Mouse (Mus musculus) lung, postnatal 0 days (tissue): ENCODE results near the gene Zfpm1. TPM values are rescaled to one million over a fixed set of nuclear protein-coding genes. Genes with fewer than 3 reads are reported as not detected.
A peak's percentile ranks its signal among the peaks of the same experiment; 100 is the strongest.

Experiments used
- ATAC-seq: fragments of 200-750 bp; cut with Nextera tagmentation; 2 replicates; pipeline ENCODE4 v1.8.0; 2017; ENCODE audit warnings: moderate library complexity
- DNase-seq: peaks from one replicate; pipeline ENCODE4 v3.0.0-alpha.2; 2016; ENCODE audit warnings: low spot score
- H3K27ac ChIP-seq: fragments of 300-500 bp; sonication (generic); 2 replicates; pipeline ENCODE4 v1.5.1; 2014; ENCODE audit warnings: antibody characterized with exemption, mild to moderate bottlenecking, low read length, mixed read lengths
- H3K27me3 ChIP-seq: fragments of 300-500 bp; sonication (generic); replicated peaks from 2 replicates; pipeline ENCODE4 v1.6.1; 2014; ENCODE audit warnings: low read length, mixed read lengths; ENCODE audit not compliant: insufficient read depth
- H3K36me3 ChIP-seq: fragments of 300-500 bp; sonication (generic); 2 replicates; pipeline ENCODE4 v1.6.1; 2014; ENCODE audit warnings: low read length, mixed read lengths; ENCODE audit not compliant: insufficient read depth
- H3K4me1 ChIP-seq: fragments of 300-500 bp; sonication (generic); 2 replicates; pipeline ENCODE4 v1.6.1; 2014; ENCODE audit warnings: antibody characterized with exemption, low read depth, low read length, mixed read lengths; ENCODE audit not compliant: insufficient read depth
- H3K4me2 ChIP-seq: fragments of 300-500 bp; sonication (generic); replicated peaks from 2 replicates; pipeline ENCODE4 v1.6.1; 2014; ENCODE audit warnings: low read depth, mild to moderate bottlenecking, low read length, moderate library complexity, mixed read lengths
- H3K4me3 ChIP-seq: fragments of 300-500 bp; sonication (generic); 2 replicates; pipeline ENCODE4 v1.5.1; 2014; ENCODE audit warnings: low read depth, low read length
- H3K9ac ChIP-seq: fragments of 300-500 bp; sonication (generic); replicated peaks from 2 replicates; pipeline ENCODE4 v1.6.1; 2014; ENCODE audit warnings: low read depth, mild to moderate bottlenecking
- H3K9me3 ChIP-seq: fragments of 300-500 bp; sonication (generic); 2 replicates; pipeline ENCODE4 v1.6.1; 2016; ENCODE audit warnings: low read length, mixed read lengths
- CTCF ChIP-seq: IDR thresholded peaks from 2 replicates; pipeline ENCODE4 v1.5.1; 2016; ENCODE audit warnings: antibody characterized with exemption, mild to moderate bottlenecking
- EP300 ChIP-seq: IDR thresholded peaks from 2 replicates; pipeline ENCODE4 v1.6.1; 2016; ENCODE audit warnings: antibody characterized with exemption, mild to moderate bottlenecking, control low read depth
- WGBS: fragments of 180-500 bp; shearing (Covaris S2); extraction: QIAGEN DNeasy Blood & Tissue Kit; methylation state at CpG from one replicate; pipeline ENCODE4 v1.1.7; 2014; 5-methylcytosine and 5-hydroxymethylcytosine counted together
- polyA plus RNA-seq: library from polyadenylated mRNA; unstranded; fragments of >200 nt; fragmentation: Nextera tagmentation; extraction: Ambion mirVana; gene quantifications from 2 replicates; pipeline ENCODE4 v1.2.1, GENCODE M21; 2015

Zfpm1 gene
- polyA plus RNA-seq, 1 experiment from 2014 or later = 1.7 TPM

DNA sequence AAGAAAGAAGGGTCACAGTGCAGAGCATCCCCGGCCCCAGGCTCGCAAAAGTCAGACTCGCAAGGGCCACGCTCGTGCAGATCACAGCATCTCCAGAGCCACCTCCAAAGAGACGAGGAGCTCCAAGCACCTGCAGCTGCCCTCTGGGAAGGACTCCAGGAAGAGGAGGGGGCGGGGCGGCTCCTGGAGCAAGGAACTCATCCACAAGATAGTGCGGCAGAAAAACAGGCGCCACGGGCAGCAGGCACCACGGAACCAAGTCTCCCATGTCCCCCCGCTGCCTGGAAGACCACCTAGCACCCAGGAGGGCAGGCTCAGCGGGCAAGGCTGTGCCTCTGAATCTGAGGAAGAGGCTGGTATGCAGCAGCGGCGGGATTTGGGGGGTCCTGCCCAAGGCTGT, 19.1 kb upstream of the Zfpm1 start:
- no peak for ATAC-seq
- Histone ChIP-seq H3K4me1 (no peaks in the 10 kb centered on the region), H3K36me3 (no peaks in the 10 kb centered on the region), H3K27me3 (no peaks in the 10 kb centered on the region), H3K9me3 (no peaks in the 10 kb centered on the region), H3K27ac (no peak overlapping the region), H3K9ac (no peak overlapping the region), H3K4me3 (no peak overlapping the region), H3K4me2 (no peak overlapping the region)
- WGBS = 70% methylated on average over 16 of the region's 16 CpGs
- DNase-seq = no peak
- no peak for TF ChIP-seq EP300
- no peak for TF ChIP-seq CTCF

DNA sequence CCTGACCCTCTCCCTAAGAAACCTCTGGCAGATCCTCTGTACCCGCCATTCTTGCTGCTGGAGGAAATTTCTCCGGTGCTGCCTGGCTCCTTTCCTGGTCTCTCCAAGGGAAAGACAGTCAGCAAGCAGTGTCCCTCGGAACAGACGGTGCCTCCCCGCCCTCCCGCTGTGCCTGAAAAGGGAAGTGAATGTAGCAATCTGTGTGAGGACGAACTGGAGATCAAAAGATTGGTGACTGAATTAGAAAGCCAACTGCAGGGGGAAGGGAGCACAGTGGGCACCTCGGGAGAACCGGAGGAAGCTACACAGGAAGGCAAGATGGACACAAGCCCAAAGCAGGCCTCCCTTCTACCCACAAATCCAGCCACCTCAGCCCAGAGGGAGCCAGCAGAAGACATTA, 17.7 kb upstream of the Zfpm1 start:
- 31% methylated on average over 9 of the region's 9 CpGs for WGBS
- TF ChIP-seq CTCF (no peak), EP300 (no peak)
- ATAC-seq (no peak), DNase-seq (no peak)
- H3K4me3 ChIP-seq = no peak overlapping the region
- H3K27me3 ChIP-seq = no peaks in the 10 kb centered on the region
- H3K9ac ChIP-seq = no peak overlapping the region
- H3K27ac ChIP-seq = no peak overlapping the region
- H3K36me3 ChIP-seq = no peaks in the 10 kb centered on the region
- H3K9me3 ChIP-seq = no peaks in the 10 kb centered on the region
- H3K4me1 ChIP-seq = no peaks in the 10 kb centered on the region
- H3K4me2 ChIP-seq = no peak overlapping the region

DNA sequence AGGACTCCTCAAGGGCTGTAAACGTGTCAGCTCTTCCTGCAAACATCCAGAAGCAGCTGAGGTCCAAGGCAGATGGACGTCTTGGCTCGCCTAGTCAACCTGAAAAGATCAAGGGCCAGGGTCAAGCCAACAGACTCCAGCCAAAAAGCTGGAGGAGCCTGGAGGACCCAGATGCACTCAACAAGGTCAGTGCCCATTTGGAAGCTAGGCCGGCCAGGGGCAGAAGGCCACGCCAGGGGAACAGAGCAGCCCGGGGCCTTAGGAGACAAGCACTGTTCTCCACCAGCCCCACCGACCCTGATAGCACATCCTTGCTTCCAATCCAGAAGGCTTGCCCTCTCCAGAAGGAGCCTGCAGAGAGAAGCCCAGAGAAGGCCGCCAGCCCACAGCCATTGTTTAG, 16.4 kb upstream of the Zfpm1 start:
- Histone ChIP-seq H3K9me3 (no peaks in the 10 kb centered on the region), H3K27ac (no peak overlapping the region), H3K4me1 (no peaks in the 10 kb centered on the region), H3K4me2 (no peak overlapping the region), H3K36me3 (no peaks in the 10 kb centered on the region), H3K27me3 (0 out of 2 replicates have a peak, but pooled peaks cover 2% of the 10 kb centered on the region), H3K4me3 (no peak overlapping the region), H3K9ac (no peak overlapping the region)
- DNase-seq (no peak), ATAC-seq (no peak)
- TF ChIP-seq CTCF (no peak), EP300 (no peak)
- 85% methylated on average over 8 of the region's 8 CpGs for WGBS

GRCm38 (mm10) chr8:122266867-122267266, 15.1 kb upstream of the Zfpm1 start:
- TF ChIP-seq CTCF (no peak), EP300 (no peak)
- no peaks in the 10 kb centered on the region for H3K4me1 ChIP-seq
- no peaks in the 10 kb centered on the region for H3K36me3 ChIP-seq
- no peak overlapping the region for H3K9ac ChIP-seq
- no peak overlapping the region for H3K4me2 ChIP-seq
- no peaks in the 10 kb centered on the region for H3K9me3 ChIP-seq
- DNase-seq = no peak
- no peak for ATAC-seq
- no peak overlapping the region for H3K27ac ChIP-seq
- no peak overlapping the region for H3K4me3 ChIP-seq
- 66% methylated on average over 13 of the region's 13 CpGs for WGBS
- 0 out of 2 replicates have a peak, but pooled peaks cover 2% of the 10 kb centered on the region for H3K27me3 ChIP-seq

- peak overlapping the region; percentile 33; the same call in 1 of the 2 replicates for H3K4me3 ChIP-seq
- ATAC-seq = no peak
- no peak for TF ChIP-seq EP300
- no peak for TF ChIP-seq CTCF
- WGBS = 53% methylated on average over 24 of the region's 24 CpGs
- no peaks in the 10 kb centered on the region for H3K9me3 ChIP-seq
- H3K4me1 ChIP-seq = no peaks in the 10 kb centered on the region
- DNase-seq = no peak
- peak overlapping the region; percentile 67 for H3K4me2 ChIP-seq
- H3K36me3 ChIP-seq = no peaks in the 10 kb centered on the region
- no peak overlapping the region for H3K9ac ChIP-seq
- H3K27ac ChIP-seq = no peak overlapping the region
- H3K27me3 ChIP-seq = 0 out of 2 replicates have a peak, but pooled peaks cover 2% of the 10 kb centered on the region
These were observed 13.1 kb upstream of the Zfpm1 start for GRCm38 (mm10) chr8:122268861-122269260.

DNA sequence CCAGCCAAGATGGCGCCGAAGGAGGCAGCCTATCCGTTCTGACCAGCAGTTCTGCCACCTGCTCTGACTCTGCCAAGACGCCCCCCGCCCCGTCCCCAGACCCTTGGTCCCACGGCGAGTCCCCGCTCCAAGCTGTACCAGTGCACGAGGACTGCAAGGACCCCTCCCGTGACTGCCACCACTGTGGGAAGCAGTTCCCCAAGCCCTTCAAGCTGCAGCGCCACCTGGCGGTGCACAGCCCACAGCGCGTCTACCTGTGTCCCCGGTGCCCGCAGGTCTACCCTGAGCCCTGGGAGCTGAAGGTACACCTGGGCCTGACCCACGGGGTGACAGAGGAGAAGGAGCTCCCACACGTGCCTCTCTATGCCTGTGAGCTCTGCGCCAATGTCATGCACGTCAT, 12.5 kb upstream of the Zfpm1 start:
- H3K9ac ChIP-seq = no peak overlapping the region
- H3K4me3 ChIP-seq = peak overlapping the region; percentile 33; the same call in 1 of the 2 replicates
- H3K27me3 ChIP-seq = 0 out of 2 replicates have a peak, but pooled peaks cover 2% of the 10 kb centered on the region
- no peaks in the 10 kb centered on the region for H3K9me3 ChIP-seq
- H3K4me1 ChIP-seq = no peaks in the 10 kb centered on the region
- DNase-seq (peak; percentile 68), ATAC-seq (peak; percentile 69)
- no peak overlapping the region for H3K27ac ChIP-seq
- no peaks in the 10 kb centered on the region for H3K36me3 ChIP-seq
- TF ChIP-seq EP300 (no peak), CTCF (peak; percentile 99)
- WGBS = 7% methylated on average over 16 of the region's 21 CpGs
- peak overlapping the region; percentile 67 for H3K4me2 ChIP-seq

DNA sequence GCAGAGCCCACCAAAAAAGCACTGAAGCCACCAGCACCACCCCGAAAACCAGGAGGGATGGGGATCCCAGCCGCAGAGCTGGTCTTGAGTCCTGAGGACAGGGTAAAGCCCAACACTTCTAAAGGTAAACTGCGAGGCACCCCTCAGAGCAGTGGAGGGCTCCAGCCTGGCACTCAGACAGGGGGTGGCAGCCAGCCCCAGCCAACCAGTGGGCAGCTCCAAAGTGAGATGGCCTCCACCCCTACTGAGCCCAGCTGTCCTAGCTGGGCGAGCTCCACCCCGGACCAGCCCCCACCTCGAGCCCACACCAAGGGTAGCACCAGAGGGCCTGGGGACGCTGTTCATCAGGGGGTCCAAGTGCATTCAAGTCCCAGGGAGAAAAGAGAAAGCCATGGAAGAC, 11.4 kb upstream of the Zfpm1 start:
- WGBS = 72% methylated on average over 7 of the region's 7 CpGs

More for the DNA sequence above, 11.4 kb upstream of the Zfpm1 start:
- ATAC-seq (no peak), DNase-seq (no peak)
- no peak overlapping the region for H3K27ac ChIP-seq
- no peak overlapping the region for H3K4me3 ChIP-seq
- H3K36me3 ChIP-seq = no peaks in the 10 kb centered on the region
- 0 out of 2 replicates have a peak, but pooled peaks cover 2% of the 10 kb centered on the region for H3K27me3 ChIP-seq
- TF ChIP-seq CTCF (no peak), EP300 (no peak)
- no peak overlapping the region for H3K4me2 ChIP-seq
- H3K9ac ChIP-seq = no peak overlapping the region
- no peaks in the 10 kb centered on the region for H3K9me3 ChIP-seq
- H3K4me1 ChIP-seq = no peaks in the 10 kb centered on the region
